Comparison of ENCODE assay signal across 7 mouse cellular contexts in genomic region chr13:43865036-43865435, GRCm38 (mm10).
DNase-seq lines count a peak whose midpoint lies in the region; ATAC-seq and TF ChIP-seq lines count a peak whose summit lies in the region.

No protein-coding gene starts in this region.

- TF ChIP-seq EP300 in CH12.LX (IDR thresholded peaks at IDR 0.05; ENCODE audit: low read length): no peak

- no peak for DNase-seq in CH12.LX (ENCODE audit: extremely low read depth)
- peak; percentile 30 for DNase-seq in ES-E14 (ENCODE audit: low read depth, low spot score)
- DNase-seq in forebrain, embryonic 10.5 days (ENCODE audit: extremely low spot score, low spot score): peak; percentile 72
- peak; percentile 17 for DNase-seq in heart, postnatal 25 days (ENCODE audit: low spot score)

- H3K36me3 ChIP-seq in CH12.LX (replicated peaks in 1 of 2; ENCODE audit: control insufficient read depth in 1 of 2, insufficient read depth in 1 of 2, low read length in 1 of 2): no peaks in the 10 kb centered on the region
- H3K36me3 ChIP-seq in ES-E14 (ENCODE audit: control insufficient read depth, insufficient read depth, low read length, poor library complexity, severe bottlenecking): no peaks in the 10 kb centered on the region
- H3K36me3 ChIP-seq in forebrain, embryonic 10.5 days (replicated peaks): no peaks in the 10 kb centered on the region
- no peaks in the 10 kb centered on the region for H3K36me3 ChIP-seq in limb, embryonic 12.5 days
- no peaks in the 10 kb centered on the region for H3K36me3 ChIP-seq in myocyte (ENCODE audit: control insufficient read depth, insufficient read depth)

- H3K4me3 ChIP-seq in CH12.LX (replicated peaks in 1 of 3; ENCODE audit: low read depth in 2 of 3, low read length in 2 of 3, poor library complexity in 1 of 3): peak overlapping the region in 1 of 3 experiments; percentile 2
- peak overlapping the region; percentile 16 to 46; a peak in 3 of 4 replicates for H3K4me3 ChIP-seq in ES-E14 (ENCODE audit: insufficient read depth in 1 of 2, low read depth in 1 of 2, low read length in 2 of 2, poor library complexity in 1 of 2, severe bottlenecking in 1 of 2)
- H3K4me3 ChIP-seq in forebrain, embryonic 10.5 days: peak overlapping the region; percentile 43
- peak overlapping the region; percentile 35 for H3K4me3 ChIP-seq in limb, embryonic 12.5 days (replicated peaks)
- H3K4me3 ChIP-seq in myocyte: no peak overlapping the region

- WGBS in forebrain, embryonic 10.5 days: 1% methylated on average over 20 of the region's 20 CpGs
- 1% methylated on average over 20 of the region's 20 CpGs for WGBS in limb, embryonic 12.5 days

- intact Hi-C loops in heart, postnatal 25 days (cut with DNase I): loop anchor here (2.0 to 10.0 kb wide), 6 partner anchors 127 to 970 kb away; no protein-coding TSS in a partner anchor

- H3K4me2 ChIP-seq in CH12.LX (ENCODE audit: insufficient read depth, low read depth, poor library complexity, severe bottlenecking): peak overlapping the region; percentile 53; the same call in 1 of the 2 replicates
- H3K4me2 ChIP-seq in limb, embryonic 12.5 days: peak overlapping the region; percentile 61
- H3K4me2 ChIP-seq in myocyte (ENCODE audit: low read depth): peak overlapping the region; percentile 69

- H3K27me3 ChIP-seq in CH12.LX (replicated peaks) (no peaks in the 10 kb centered on the region), myocyte (ENCODE audit: control insufficient read depth, insufficient read depth, insufficient read length) (no peaks in the 10 kb centered on the region)
- H3K27me3 ChIP-seq in forebrain, embryonic 10.5 days (ENCODE audit: poor library complexity, severe bottlenecking): peaks cover 60% of the 10 kb centered on the region
- peaks cover 8% of the 10 kb centered on the region; the same call in 1 of the 2 replicates for H3K27me3 ChIP-seq in limb, embryonic 12.5 days

- dilution Hi-C loops in CH12.LX (cut with MboI; ENCODE audit: extremely low pct_ligation_motif_present, extremely low pct_unique_long_range_greater_than_20kb, low sequenced_read_pairs): no loop called here

- H3K27ac ChIP-seq in CH12.LX (ENCODE audit: insufficient read depth, low read depth): no peak overlapping the region
- H3K27ac ChIP-seq in ES-E14 (ENCODE audit: insufficient read depth, low read depth, low read length, poor library complexity, severe bottlenecking): no peak overlapping the region
- peak overlapping the region; percentile 89 for H3K27ac ChIP-seq in forebrain, embryonic 10.5 days
- H3K27ac ChIP-seq in limb, embryonic 12.5 days: peak overlapping the region; percentile 54; the same call in 1 of the 2 replicates

- H3K79me2 ChIP-seq in CH12.LX (replicated peaks; ENCODE audit: control insufficient read depth, extremely low read depth, insufficient read depth, poor library complexity, severe bottlenecking) (no peaks in the 10 kb centered on the region), myocyte (ENCODE audit: control insufficient read depth, insufficient read depth) (no peaks in the 10 kb centered on the region)

- H3K4me1 ChIP-seq in CH12.LX (ENCODE audit: control insufficient read depth in 1 of 2, insufficient read depth in 2 of 2) (peaks cover 0 to 12% of the 10 kb centered on the region in 2 experiments; a peak in 2 of 4 replicates), ES-E14 (ENCODE audit: control insufficient read depth in 2 of 2, insufficient read depth in 2 of 2, low read length in 2 of 2, poor library complexity in 1 of 2) (peaks cover 0 to 9% of the 10 kb centered on the region in 2 experiments; a peak in 2 of 4 replicates)
- H3K4me1 ChIP-seq in forebrain, embryonic 10.5 days: peaks cover 43% of the 10 kb centered on the region
- H3K4me1 ChIP-seq in limb, embryonic 12.5 days (replicated peaks): peaks cover 33% of the 10 kb centered on the region

- no peak for TF ChIP-seq RAD21 in CH12.LX (IDR thresholded peaks at IDR 0.05; ENCODE audit: low read depth, low read length)

- peaks cover 4% of the 10 kb centered on the region for H3K9me3 ChIP-seq in CH12.LX (replicated peaks; ENCODE audit: low read length)
- H3K9me3 ChIP-seq in ES-E14 (ENCODE audit: control insufficient read depth, insufficient read depth, low read depth, low read length): no peaks in the 10 kb centered on the region
- no peaks in the 10 kb centered on the region for H3K9me3 ChIP-seq in forebrain, embryonic 10.5 days
- no peaks in the 10 kb centered on the region for H3K9me3 ChIP-seq in limb, embryonic 12.5 days

- H3K9ac ChIP-seq in CH12.LX (ENCODE audit: insufficient read depth, low read depth): 0 out of 2 replicates have a peak overlapping the region, but pooled peaks have one; percentile 33
- 0 out of 2 replicates have a peak overlapping the region, but pooled peaks have one; percentile 5 for H3K9ac ChIP-seq in ES-E14 (ENCODE audit: insufficient read depth, low read depth, low read length, poor library complexity, severe bottlenecking)
- peak overlapping the region; percentile 40; the same call in 1 of the 2 replicates for H3K9ac ChIP-seq in limb, embryonic 12.5 days (replicated peaks)

- in situ Hi-C loops in CH12.LX (cut with MboI; ENCODE audit: low pct_ligation_motif_present, low pct_unique_long_range_greater_than_20kb, low sequenced_read_pairs): loop anchor here (25.0 kb wide), 2 partner anchors 672 to 872 kb away; partner anchors contain the start of gene Jarid2
- in situ Hi-C loops in ES-E14 (cut with MboI; ENCODE audit: low sequenced_read_pairs in 2 of 2, unreplicated experiment in 2 of 2): loop anchor here (25.0 kb wide), 2 partner anchors 1097 to 1122 kb away; no protein-coding TSS in a partner anchor

- H3ac ChIP-seq in myocyte (ENCODE audit: control insufficient read depth, insufficient read length): no peak overlapping the region

- TF ChIP-seq POLR2A in CH12.LX (IDR thresholded peaks at IDR 0.05; ENCODE audit: low read depth, low read length) (no peak), myocyte (IDR thresholded peaks at IDR 0.05; ENCODE audit: insufficient read length, low read depth) (no peak)

- peak; percentile 18; the same call in 1 of the 2 replicates for ATAC-seq in limb, embryonic 12.5 days (ENCODE audit: insufficient number of reproducible peaks, insufficient read depth, low FRiP score, low TSS enrichment, low read depth)
- no peak for ATAC-seq in monocyte, adult 5-6 weeks (replicated peaks; ENCODE audit: insufficient number of reproducible peaks, low FRiP score, low TSS enrichment, poor library complexity, severe bottlenecking)

- no peak for TF ChIP-seq CTCF in CH12.LX (conservative IDR thresholded peaks at IDR 0.05 in 1 of 2, IDR thresholded peaks at IDR 0.05 in 1 of 2; ENCODE audit: low read depth in 2 of 2, low read length in 2 of 2)

TF ChIP-seq in CH12.LX, 34 proteins besides CTCF, POLR2A, EP300 and RAD21 (continues in another document):
- TF ChIP-seq SMC3 (IDR thresholded peaks at IDR 0.05; ENCODE audit: low read depth, low read length) (no peak), HCFC1 (IDR thresholded peaks at IDR 0.05; ENCODE audit: low read depth, low read length) (no peak), CHD1 (IDR thresholded peaks at IDR 0.05; ENCODE audit: low read depth, low read length) (no peak), KAT2A (IDR thresholded peaks at IDR 0.05; ENCODE audit: insufficient replicate concordance, low read length) (no peak), ZMIZ1 (IDR thresholded peaks at IDR 0.05; ENCODE audit: low read depth, low read length) (no peak), ETS1 (conservative IDR thresholded peaks at IDR 0.05; ENCODE audit: low read depth, low read length) (no peak), PAX5 (IDR thresholded peaks at IDR 0.05; ENCODE audit: low read length) (no peak), ZC3H11A (IDR thresholded peaks at IDR 0.05; ENCODE audit: low read depth, low read length) (no peak), TCF12 (IDR thresholded peaks at IDR 0.05; ENCODE audit: low read depth, low read length) (no peak), TBP (conservative IDR thresholded peaks at IDR 0.05; ENCODE audit: low read depth, low read length) (no peak), MAX (IDR thresholded peaks at IDR 0.05; ENCODE audit: low read length) (no peak), ZNF384 (IDR thresholded peaks at IDR 0.05; ENCODE audit: low read depth, low read length) (no peak)

TF ChIP-seq in ES-E14, 5 proteins besides CTCF, POLR2A, EP300 and RAD21:
- TF ChIP-seq CHD2 (IDR thresholded peaks at IDR 0.05; ENCODE audit: low read depth, low read length) (no peak), ZC3H11A (IDR thresholded peaks at IDR 0.05; ENCODE audit: borderline replicate concordance, low read depth, low read length) (no peak), ZNF384 (IDR thresholded peaks at IDR 0.05; ENCODE audit: low read depth, low read length) (no peak), MAFK (IDR thresholded peaks at IDR 0.05; ENCODE audit: insufficient read depth, low read depth, low read length) (no peak), HCFC1 (IDR thresholded peaks at IDR 0.05; ENCODE audit: borderline replicate concordance, insufficient read depth, low read length) (no peak)

TF ChIP-seq in myocyte, 11 proteins besides CTCF, POLR2A, EP300 and RAD21:
- TF ChIP-seq POLR2AphosphoS2 (IDR thresholded peaks at IDR 0.05; ENCODE audit: insufficient read length, low read depth) (no peak), SRF (IDR thresholded peaks at IDR 0.05; ENCODE audit: control insufficient read depth, insufficient read length, low read depth) (no peak), E2F4 (IDR thresholded peaks at IDR 0.05; ENCODE audit: insufficient read depth) (no peak), MYOG (IDR thresholded peaks at IDR 0.05; ENCODE audit: control insufficient read depth in 1 of 3, insufficient read depth in 1 of 3, insufficient read length in 2 of 3, low read depth in 2 of 3) (no peak), REST (IDR thresholded peaks at IDR 0.05; ENCODE audit: insufficient read depth, insufficient read length) (no peak), TCF3 (IDR thresholded peaks at IDR 0.05; ENCODE audit: insufficient read length, low read depth) (no peak), USF1 (IDR thresholded peaks at IDR 0.05; ENCODE audit: low read depth) (no peak), CEBPB (IDR thresholded peaks at IDR 0.05; ENCODE audit: insufficient read depth, poor library complexity, severe bottlenecking) (no peak), MAX (IDR thresholded peaks at IDR 0.05; ENCODE audit: low read depth) (no peak)
TF ChIP-seq in myocyte: peak in this region for 0.

Comparison
In these comparisons a context has a peak if more than half of its experiments do, and no peak if none do; other contexts are left out.
1. H3K27ac ChIP-seq: peak in forebrain, embryonic 10.5 days (single experiment) and limb, embryonic 12.5 days (single experiment); none in CH12.LX (single experiment) and ES-E14 (single experiment).
2. Peak in every context shown above with its lines, with median percentiles within 50 percentile points of each other: H3K4me2 ChIP-seq and H3K9ac ChIP-seq.